Mouse (Mus musculus): ENCODE data around the gene Anks1b.

Anks1b gene

DNA sequence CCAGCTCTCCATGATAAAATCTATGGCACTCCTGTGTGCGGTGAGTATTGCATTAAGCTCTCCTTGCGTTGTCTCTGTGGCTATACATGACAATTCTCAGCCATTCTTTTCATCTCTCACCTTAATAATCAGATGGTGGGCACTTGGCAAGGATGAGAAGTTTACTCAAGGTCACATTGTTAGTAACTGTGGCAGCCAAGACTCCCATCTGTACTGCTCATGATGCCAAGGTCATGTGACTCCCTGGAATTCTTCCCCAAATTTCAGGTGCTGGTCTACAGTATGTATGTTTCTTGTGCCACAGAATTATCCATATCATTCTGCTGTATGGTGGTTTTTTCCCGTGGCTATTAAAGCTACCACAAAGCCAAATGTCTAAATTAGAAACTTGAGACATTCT, 798.8 kb downstream of the Anks1b start:
- no peak for TF ChIP-seq GATA4 (IDR thresholded peaks at IDR 0.05; ENCODE audit: insufficient replicate concordance, low read length)

DNA sequence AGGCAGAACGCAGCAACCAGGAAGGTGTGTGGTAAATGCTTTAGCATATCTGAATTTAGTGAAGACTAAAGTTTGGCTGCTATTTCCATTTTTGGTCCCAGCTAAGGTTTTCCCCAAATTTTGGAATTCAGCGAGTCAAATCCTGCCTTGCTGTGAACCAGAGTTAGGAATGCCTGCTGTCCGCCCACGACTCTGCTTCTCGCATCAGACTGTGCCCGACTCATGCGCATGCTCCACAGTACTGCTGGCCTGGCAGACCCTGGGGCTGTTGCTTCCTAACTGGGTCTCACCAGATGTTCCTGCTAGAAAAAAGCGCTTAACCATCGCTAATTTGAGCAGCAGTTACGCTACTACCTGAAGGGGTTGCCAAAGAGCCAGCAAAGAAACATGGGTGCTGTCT, 801.1 kb downstream of the Anks1b start:
- TF ChIP-seq GATA4 (IDR thresholded peaks at IDR 0.05; ENCODE audit: insufficient replicate concordance, low read length) = no peak

GRCm38 (mm10) chr10:90677421-90677820, 804.1 kb downstream of the Anks1b start:
- TF ChIP-seq GATA4 (IDR thresholded peaks at IDR 0.05; ENCODE audit: insufficient replicate concordance, low read length) = no peak

GRCm38 (mm10) chr10:90679713-90680470, 806.6 kb downstream of the Anks1b start:
- TF ChIP-seq GATA4 (IDR thresholded peaks at IDR 0.05; ENCODE audit: insufficient replicate concordance, low read length) = no peak

- TF ChIP-seq GATA4 (IDR thresholded peaks at IDR 0.05; ENCODE audit: insufficient replicate concordance, low read length) = no peak
Measured at GRCm38 (mm10) chr10:90683813-90684212, 810.5 kb downstream of the Anks1b start.

- no peak for TF ChIP-seq GATA4 (IDR thresholded peaks at IDR 0.05; ENCODE audit: insufficient replicate concordance, low read length)
Measured at GRCm38 (mm10) chr10:90685367-90685766, 812.1 kb downstream of the Anks1b start.

DNA sequence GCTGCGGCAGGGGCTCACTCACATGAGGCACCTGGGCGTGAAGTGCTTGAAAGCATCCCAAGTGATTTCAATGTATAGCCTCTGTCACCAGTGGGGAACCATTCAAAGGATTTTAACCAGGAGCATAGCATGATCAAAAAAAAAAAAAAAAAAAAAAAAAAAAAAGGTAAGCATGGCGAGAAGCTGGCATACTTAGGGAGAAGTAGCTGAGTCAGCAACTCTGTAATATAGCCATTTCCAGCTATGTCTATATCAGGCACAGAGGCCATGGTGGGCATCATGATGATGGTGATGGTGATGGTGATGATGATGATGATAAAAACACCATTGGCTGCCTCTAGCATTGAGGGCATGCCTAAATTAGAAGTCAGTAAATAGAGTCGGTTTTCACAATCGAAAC, 814.8 kb downstream of the Anks1b start:
- no peak for TF ChIP-seq GATA4 (IDR thresholded peaks at IDR 0.05; ENCODE audit: insufficient replicate concordance, low read length)

DNA sequence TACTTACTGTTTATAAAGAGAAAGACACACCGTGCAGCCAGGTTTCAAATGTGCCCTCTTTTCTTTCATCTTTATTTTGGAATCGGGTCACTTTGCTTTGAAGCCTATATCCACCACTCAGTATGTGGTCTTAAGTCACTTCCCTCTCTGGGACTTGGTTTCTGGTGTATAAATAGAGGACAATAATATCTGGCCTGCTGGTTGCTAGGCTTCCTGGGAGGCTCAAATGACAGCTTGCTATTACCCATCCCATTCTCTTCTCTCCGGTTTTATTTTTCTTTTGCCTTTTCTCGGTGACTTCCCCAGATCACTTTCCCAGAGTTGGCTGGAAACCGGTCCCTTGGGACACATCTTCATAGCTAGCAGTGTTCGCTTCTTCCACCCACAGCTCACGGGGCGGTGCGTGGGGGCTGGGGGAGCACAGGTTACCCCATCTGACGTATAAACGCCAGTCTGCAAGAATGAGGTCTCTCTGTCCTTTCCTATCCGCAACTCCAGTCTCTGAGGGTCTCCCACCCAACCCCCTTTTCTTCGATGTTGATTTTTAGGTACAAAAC, 815.5 kb downstream of the Anks1b start:
- TF ChIP-seq GATA4 (IDR thresholded peaks at IDR 0.05; ENCODE audit: insufficient replicate concordance, low read length) = no peak

- no peak for TF ChIP-seq GATA4 (IDR thresholded peaks at IDR 0.05; ENCODE audit: insufficient replicate concordance, low read length)
Measured at GRCm38 (mm10) chr10:90689854-90690513, 816.7 kb downstream of the Anks1b start.

DNA sequence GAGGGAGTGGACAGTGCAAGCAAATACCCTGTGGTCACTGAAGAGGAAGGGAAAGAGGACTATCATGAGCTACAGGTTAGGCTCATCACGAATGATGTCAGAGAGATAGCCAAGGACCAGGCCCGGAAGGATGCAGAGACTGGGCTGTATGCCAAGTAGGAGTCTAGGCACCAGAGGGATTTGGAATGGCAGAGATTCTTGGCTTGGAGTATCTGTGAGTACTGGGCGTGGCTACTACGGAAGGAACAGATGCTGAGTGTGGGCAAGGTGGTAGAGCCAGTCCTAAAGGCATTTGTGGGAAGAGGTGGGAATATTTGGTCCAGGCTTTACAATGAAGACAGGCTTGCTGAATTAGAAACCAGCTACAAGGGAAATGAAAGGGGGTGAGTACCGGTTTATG, 823.4 kb downstream of the Anks1b start:
- TF ChIP-seq GATA4 (IDR thresholded peaks at IDR 0.05; ENCODE audit: insufficient replicate concordance, low read length) = no peak

- TF ChIP-seq GATA4 (IDR thresholded peaks at IDR 0.05; ENCODE audit: insufficient replicate concordance, low read length) = no peak
Measured at GRCm38 (mm10) chr10:90697413-90697812, 824.1 kb downstream of the Anks1b start.

GRCm38 (mm10) chr10:90699211-90699610, 825.9 kb downstream of the Anks1b start:
- TF ChIP-seq GATA4 (IDR thresholded peaks at IDR 0.05; ENCODE audit: insufficient replicate concordance, low read length) = no peak

- TF ChIP-seq GATA4 (IDR thresholded peaks at IDR 0.05; ENCODE audit: insufficient replicate concordance, low read length) = no peak
Measured at GRCm38 (mm10) chr10:90704602-90705001, 831.3 kb downstream of the Anks1b start.

- no peak for TF ChIP-seq GATA4 (IDR thresholded peaks at IDR 0.05; ENCODE audit: insufficient replicate concordance, low read length)
Measured at GRCm38 (mm10) chr10:90708822-90709601, 835.7 kb downstream of the Anks1b start.

- TF ChIP-seq GATA4 (IDR thresholded peaks at IDR 0.05; ENCODE audit: insufficient replicate concordance, low read length) = no peak
Measured at GRCm38 (mm10) chr10:90709602-90709931, 836.3 kb downstream of the Anks1b start.

GRCm38 (mm10) chr10:90717961-90718360, 844.7 kb downstream of the Anks1b start:
- TF ChIP-seq GATA4 (IDR thresholded peaks at IDR 0.05; ENCODE audit: insufficient replicate concordance, low read length) = no peak

Measured in liver, adult (tissue).